Mouse (Mus musculus): ENCODE data around the gene Ppargc1a.

Ppargc1a gene

DNA sequence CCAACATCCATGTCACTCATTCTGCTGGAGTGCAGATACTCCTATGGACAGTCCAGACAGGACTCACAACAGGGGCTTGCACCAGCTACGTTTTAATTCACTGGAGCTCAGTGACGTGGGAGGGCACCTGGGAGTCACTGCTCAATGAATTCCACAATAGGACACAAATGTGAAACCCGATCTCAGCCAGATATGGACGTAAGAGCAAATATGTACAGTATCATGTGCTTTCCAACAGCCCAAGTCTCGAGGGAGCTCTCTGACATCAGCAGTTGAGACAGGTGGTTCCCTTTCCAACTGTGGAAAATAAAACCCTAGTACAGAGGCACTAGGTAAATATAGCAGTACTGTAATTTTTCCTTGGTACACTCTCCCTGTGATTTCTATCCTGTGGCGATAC lies at the start of gene Ppargc1a:
TSS of gene Ppargc1a (minus strand) at position 68 of the 400 bp plus-strand sequence.
- no peak for DNase-seq

DNA sequence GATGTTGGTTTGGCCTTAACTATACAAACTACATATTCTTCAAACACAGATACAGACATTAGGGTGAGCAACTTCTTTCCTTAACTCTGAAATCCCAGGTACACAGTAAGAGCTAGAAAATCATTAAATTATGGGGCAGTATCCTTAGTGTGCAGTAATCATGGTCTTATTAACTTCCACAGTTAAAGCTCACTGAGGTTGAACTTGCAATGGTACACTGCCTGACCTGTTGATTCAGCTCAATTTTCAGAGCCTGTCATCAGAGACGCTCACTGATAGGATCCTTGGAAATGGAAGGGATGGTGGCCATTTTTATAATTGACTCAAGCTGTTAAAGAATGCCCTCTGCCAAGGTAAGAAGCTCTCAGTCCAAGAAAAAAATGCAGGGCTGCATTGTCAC lies 49.4 kb upstream of the Ppargc1a start:
- DNase-seq: no peak

DNA sequence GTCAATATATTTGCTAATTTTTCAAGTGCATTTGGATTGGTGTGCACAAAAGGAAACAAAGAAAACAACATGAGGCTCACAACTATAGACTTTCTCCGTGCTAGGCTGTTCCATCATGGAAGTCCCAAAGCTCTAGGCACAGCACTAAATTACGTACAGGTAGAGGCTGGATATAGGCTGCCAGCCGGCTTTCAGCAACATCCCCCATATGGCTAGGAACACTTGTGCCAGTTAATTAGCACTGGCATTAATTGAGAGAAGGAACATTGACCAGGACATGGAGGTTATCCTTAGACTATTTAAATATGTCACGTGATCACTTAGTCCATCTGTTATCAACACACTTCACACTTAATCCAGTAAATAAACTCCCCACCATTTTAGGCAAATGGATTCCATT lies 44.5 kb upstream of the Ppargc1a start:
- no peak for DNase-seq

DNA sequence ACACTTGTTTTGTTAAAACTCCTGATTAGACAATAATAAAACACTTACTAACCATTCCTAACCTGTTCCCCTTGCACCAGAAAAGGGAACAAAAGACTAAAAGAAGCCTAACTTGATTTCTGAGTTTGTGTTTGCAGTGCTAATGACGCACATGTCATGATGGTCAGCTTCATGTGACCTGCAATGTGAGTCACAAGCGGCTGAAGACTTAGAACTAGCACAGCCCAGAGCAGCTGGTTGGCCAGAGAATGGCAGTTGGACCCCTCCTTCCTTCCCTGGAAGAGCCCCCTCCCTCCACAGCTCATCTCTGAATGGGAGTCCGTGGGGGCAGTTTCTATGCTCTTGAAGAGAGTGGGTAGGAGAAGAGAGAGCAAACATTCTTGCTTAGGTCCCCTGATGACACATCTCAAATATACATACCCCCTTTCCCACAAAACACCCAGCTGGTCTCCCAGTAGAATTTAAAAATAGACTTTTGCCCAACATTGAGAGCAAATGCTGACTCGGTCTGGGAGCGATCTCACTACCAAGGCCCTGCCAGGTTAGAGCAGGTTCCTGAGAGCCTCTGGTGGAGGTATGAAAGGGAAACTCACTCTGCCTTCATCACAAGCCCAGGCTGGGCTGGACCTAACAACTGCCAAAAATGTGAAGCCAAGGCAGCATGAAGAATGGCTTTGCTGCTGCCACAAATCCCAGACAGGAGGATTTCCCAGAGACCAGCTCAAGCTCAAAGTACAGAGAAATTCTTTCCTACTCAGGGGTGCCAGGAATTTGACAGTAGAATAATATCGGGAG lies 40.4 kb upstream of the Ppargc1a start:
- peak; percentile 24 for DNase-seq

DNA sequence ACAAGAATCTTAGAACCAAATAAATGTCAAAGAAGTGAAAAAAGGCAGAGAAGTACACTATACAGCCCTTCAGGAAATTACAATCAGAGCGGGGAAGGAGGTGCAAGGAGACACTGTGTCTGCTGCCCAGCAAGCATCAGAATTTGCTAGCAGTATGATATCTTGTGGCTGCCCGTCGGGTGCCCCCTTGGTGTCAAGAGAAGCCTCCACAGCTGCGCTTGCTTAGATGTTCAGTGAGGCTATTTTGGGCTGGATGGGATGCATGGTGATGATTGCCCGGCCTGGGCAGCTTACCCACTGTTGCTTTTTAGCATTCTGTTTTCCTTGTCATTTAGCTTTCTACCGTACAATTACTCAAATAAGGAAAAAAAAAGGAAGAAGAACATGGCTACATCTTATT lies 32.0 kb upstream of the Ppargc1a start:
- no peak for DNase-seq

DNA sequence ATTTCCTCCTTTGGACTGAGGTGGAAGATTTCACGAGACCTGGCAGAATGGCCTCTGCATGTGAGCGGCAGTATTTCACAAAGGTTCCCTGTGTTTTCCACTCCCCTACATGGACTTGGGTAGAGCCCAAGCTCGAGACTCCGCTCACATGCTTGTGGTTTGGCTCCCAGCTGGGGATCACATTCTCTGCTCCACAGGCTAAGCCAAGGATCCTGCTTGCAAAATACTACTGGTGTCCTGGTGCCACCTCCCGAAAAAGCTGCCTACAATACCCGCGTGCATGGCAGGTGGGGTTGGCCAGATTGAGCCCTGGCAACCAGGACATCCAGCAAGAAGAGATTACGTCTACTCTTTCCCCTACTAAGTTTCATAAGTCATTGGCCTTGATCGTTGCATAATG lies 28.1 kb upstream of the Ppargc1a start:
- DNase-seq: peak; percentile 57

DNA sequence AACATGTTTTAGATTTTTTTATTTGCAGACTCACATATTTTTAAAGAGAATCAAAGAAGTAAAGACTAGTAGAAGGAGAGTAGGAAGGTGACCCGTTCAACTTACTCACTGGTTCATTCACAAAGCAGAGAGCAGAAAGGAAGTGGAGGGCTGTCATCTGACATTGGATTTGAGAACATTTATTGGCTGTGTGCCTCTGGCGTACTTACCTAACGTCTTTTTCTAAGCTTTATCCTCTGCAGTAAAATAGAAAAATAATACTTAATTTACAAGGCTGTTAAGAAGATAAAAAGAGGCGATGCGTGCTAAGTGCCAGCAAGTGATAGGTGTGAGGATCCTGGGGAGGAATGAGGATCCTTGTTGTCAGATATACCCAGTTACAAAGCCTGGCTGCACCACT lies 24.7 kb upstream of the Ppargc1a start:
- peak; percentile 8 for DNase-seq

DNA sequence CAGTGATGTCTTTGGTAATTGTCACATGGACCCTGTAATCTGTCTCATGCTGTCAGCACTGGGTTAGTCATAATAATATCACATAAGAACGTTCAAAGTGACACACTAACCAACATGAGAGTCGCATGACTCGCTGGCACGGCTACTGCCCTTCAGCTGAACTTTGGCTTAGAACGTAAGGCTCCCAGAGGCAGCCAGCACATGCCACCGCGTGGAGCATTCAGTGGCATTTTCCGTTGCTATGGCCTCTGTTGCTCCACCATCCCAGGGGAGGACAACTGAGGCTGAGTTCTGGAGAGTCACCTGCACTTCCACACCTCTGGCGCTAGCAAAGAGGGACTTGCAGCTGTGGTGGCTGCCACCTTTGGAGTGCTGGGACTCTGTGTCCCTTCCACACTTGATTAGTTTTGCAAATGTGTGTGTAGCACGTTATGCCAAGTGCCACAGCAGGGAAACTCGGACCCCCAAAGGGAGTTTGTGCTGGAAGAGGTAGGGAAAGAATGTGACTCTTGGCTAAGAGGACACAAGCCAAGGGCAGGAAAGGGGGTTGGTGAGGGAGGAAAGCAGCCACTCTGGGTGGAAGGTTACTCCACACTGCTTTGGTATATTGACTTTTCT lies 24.1 kb upstream of the Ppargc1a start:
- DNase-seq: peak; percentile 66

DNA sequence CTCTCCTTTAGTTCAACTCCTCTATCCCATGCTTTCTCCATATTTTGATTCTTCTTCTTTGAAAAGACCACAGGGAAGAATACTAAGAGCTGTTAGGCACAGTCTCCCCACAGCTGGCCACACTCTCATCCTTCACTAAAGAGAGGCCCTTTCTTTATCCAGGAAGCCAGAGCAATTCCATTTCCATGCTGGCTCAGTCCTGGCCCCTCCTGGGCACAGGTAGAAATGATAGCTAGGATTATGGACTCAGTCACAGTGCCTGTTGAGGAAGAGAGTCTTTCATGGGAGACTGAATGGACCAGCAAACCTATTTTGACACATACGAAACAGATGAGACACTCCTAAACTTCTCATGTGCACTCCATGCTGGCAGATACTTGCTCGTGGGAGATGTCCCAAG lies 18.7 kb upstream of the Ppargc1a start:
- peak; percentile 24 for DNase-seq

DNA sequence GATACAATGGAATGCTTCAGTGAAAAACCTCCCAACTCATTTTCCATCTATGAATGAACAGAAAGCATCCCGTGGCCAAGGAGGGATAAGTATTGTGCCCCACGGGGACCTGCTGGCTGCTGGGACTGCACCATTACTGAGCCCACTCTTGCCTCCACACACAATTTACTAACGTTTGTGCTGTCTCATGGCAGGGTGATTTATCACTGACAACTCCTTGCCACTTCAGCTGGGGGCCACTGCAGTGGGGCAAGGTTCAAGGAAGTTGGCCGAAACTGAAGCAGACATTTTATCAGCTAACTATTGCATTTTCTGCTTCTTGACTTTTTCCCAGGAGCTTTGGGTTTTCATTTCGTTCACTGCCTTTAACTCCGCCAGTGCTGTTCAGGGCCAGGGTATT lies 17.5 kb upstream of the Ppargc1a start:
- peak; percentile 34 for DNase-seq

DNA sequence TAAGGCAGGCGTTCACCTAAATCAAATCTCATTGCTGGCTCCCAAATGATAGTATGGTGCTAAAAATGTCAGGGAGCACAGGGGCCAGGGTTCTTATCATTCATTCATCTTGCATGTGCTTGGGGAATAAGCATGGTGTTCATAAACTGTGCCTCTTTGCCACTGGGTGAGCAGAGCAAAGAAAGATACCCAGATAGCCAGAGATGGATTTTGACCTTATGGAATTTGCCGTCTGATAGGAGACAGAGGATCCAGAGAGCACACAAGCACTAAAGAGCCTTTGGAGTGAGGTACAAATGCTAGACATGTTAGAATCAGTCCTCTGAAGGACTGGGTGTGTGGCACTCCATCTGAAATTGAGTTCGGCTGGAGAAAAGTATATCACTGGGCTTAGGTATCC lies 16.7 kb upstream of the Ppargc1a start:
- DNase-seq: no peak

DNA sequence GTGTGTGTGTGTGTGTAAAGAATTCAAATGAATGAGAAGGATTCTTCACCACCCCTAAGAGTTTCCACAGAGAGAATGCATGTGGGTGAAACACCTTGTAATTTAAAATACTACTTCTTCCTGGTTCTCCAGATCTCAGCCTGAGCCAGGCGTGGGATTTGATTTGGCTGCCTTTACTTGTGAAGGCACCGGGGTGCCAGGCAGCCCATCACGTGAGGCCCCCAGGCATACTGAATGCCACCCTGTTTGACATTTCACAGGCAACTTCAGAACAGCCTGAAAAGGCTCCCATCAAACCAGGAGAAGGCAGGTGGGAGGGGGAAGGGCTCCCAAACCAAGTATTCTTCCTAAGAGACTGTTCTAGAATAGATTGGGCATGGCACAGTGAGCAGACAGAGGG lies 16.1 kb upstream of the Ppargc1a start:
- DNase-seq: peak; percentile 59

DNA sequence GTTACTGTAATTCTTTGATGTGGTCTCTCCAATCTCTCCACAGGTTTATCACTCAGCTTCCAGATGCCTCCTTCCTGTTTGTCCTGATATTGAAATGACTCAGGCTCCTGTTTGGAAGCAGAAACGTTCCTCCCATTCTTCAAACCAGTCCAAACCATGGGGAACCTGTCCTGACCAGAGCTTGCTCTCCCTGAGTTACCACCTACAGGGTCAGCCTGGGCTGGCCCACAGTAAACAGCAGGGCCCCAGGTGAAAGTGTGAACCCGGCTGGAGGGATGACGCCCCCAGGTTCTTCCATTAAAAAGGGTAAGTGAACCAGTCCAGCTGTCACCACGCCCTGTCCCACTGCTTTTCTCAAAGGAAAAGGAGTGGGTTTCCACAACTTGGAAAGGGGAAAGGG lies 15.5 kb upstream of the Ppargc1a start:
- DNase-seq: peak; percentile 26

DNA sequence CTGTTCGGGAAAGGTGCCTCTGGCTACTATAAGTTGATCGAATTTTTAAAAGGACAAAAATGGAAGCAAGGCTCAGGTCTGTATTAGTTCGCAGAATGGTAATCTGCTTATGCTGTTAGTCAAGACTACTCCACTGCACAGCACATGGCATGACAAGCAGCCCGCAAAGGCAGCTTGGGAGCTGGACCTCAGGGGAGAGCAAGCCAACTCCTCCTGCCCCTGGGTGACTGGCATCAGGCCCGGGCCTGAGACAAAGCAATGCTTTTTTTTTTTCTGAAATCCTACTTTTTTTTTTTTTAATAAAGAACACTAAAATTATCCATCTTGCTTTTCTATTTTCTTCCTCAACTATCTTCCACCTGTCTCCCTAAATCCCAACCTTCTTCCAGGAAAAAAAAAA lies 15.1 kb upstream of the Ppargc1a start:
- DNase-seq: peak; percentile 42

DNA sequence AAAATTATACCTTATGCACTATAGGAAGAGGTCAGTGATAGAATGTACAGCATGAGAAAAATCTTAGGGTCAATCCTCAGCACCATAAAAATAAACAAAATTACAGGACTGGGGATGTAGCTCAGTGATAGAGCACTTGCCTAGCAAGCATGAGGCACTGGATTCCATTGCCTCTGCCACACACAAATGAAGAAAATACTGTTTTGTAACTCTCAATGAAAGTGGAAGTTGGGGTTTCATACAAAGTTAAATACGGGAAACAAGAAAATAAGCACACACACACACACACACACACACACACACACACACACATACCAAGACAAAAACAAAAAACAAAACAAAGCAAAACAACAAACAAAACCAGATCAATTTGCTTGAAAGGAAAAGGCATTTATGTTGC lies 10.1 kb upstream of the Ppargc1a start:
- no peak for DNase-seq

DNA sequence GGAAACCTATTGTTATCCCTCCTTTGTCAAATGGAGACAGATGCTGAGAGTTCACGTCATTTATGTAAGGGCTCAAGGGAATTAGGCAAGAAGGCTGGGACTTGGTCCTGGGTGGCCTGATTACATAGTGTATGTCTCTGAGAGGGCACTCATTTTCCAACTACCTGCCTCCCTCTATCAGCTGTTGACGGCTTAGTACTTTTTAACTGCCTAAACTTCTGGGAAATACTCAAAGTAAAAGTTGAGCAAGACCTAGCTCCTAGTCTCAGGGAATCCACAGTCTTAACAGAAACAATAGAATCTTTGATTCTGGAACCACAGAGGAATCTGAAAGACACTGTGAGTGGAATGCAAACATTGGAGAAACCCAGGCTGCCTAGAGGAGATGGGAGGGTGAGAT lies 6.2 kb upstream of the Ppargc1a start:
- DNase-seq: no peak

DNA sequence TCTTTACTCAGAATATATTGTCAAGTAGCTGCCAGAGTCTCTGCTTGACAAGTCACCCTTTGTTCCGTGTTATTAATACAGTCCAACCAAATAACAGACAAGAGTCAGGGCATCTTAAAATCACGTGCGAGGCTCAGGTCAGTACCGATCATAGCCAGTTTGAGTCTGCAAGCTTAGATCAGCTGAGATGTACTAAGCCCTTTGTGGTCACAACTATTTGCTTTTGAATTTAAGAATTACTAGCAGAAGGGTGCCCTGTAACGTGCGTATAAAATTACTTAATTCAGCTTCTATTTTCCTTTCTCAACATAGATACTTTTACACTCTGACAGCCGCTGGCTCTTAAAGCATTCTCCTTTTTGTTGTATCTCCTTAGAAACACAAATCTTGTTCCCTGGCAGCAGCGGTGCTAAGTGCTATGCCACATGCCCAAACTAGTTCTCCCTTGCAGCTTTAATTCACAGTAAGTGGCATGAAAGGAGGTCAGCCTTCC lies 718 bp upstream of the Ppargc1a start:
- DNase-seq: no peak

DNA sequence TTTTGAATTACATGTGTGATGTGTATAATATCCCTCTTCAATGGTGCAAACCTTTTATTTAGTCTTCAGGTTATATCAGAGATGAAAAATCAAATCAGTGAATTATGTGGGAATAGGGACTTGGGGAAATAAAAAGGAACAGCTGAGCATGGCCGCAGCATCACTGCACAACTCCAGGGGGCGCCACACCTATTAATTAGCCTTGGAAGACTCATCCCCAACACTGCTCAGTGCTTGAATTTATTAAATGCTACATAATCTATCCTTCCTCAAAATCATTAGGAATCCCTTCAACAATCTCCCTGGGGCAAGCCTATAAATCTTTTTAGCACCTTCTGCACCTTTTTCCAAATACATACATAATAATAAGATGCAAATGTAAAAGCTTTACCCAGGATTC lies 1.9 kb downstream of the Ppargc1a start:
- no peak for DNase-seq

DNA sequence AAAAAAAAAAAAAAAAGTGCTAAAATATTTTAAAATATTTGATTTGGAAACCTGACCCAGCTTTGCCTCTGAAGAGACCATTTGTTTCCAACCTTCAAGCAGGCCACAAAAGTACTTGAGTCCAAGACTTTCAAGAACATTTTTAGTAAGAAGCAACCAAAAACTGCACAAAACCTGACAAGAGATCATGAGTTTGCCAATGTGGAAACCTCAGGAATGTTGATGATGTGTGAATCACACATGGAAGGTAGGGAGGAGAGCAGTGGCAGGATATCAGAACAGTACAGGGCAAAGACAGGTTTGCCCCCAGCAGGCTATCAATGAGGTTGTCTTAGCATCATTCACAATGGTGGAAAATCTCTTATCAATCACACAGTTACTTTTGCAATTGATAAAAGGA lies 2.5 kb downstream of the Ppargc1a start:
- DNase-seq: no peak

DNA sequence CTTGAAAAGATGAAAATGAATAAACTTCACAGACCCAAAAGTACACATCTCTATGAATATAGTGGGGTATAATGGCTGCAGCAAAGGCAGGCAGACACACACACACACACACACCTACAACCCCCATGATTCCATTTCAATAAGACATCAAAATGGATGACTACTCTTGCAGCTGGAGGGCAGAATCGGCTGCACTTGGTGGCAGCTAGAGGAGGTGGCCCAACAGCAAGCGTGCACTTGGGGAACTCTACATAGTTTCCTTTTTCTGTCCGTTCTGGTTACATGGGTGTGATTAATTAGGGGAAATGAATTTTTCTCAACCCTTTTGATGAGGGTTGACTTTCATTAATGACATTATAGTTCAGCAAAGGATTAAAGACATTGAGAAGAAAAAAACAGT lies 4.0 kb downstream of the Ppargc1a start:
- no peak for DNase-seq

DNA sequence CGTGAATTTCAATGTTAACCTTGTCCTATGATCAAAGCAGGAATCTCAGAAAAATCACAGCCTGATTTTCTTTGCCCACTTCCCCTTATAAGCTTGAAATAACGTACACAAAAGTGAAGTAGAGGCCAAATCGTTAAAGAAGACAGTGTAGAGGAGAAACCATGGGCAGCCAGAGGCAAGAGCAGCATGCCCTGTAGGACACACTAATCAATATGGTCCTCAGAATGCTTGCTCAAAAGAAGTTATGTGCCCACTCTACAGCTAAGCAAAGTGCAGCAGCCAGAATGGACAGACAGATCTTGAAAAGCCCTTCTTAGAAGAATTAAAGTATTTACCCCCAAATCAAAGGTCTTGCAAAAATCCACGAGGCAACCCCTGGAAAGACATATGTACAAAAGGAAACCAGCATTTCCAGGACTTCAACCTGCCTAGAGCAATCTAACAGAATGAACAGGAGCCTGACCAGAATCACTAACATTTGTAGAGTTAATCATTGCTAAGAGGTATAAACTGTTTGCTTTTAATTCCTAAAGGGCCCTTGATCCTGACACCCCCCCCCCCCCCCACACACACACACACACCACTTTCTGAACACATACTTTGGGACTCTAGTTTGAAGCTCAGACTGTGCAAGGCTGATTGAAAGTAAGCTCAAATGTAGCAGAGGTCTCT lies 9.8 kb downstream of the Ppargc1a start:
- DNase-seq: no peak

DNA sequence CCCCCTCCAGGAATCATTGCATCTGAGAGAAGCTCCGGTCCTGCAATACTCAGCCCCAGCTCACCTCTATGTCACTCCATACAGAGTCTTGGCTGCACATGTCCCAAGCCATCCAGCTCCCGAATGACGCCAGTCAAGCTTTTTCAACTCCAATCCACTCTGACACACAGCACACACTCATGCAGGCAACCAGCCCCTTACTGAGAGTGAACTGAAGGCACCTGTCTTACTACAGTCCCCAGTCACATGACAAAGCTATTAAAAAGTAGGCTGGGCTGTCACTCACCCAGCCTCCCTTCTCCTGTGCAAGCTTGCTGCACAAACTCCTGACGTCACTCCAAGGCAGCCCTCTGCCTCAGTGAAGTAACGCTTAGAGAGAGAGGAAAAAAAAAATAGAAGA lies 13.9 kb downstream of the Ppargc1a start:
- DNase-seq: peak; percentile 73

DNA sequence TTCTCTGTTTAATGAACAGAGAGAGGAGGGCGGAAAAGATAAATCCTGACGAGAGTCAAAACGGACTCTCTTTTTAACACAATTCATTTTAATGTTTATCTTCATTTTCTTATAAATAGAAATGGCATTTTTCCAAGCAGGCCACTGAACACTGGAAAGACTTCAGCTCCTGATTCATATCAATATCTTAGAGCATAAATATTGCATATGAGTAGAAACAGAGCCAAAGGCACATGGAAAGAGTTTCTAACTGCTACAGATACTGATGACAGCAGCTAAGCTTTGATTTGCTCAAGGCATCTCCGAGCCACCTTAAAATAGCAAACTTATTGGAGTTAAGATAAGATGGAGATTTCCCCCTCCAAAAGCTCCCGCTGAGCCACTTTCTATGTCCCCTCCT lies 14.3 kb downstream of the Ppargc1a start:
- DNase-seq: no peak

DNA sequence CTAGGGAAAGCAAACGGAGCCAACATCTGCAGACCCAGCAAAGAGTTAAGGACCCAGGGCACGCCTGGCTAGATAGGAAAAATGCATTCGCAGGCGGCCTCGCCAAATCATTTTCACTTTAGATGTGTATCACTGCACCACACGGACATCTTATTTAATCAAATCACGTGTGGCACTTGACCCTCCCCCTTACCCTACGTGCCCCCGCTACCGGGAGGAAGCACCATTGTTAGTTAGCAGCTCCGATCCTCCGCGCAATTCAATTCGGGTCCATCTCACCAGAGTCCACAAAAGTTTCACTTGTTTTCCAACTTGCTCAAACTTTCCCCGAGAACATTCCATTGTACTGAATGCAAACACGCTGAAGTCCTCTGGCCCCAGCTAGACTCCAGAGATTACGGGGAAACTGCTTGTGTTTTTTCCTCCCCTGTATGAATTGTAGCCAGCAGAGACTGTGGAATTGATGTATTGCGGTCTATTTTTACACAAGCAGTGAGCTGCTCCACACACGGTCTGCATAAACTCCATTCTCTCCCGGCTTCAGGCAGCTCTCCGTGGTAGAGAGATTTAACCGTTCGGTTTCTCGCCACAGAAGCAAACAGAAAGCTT lies 14.9 kb downstream of the Ppargc1a start:
- peak; percentile 75 for DNase-seq

Data from kidney, postnatal 10 days (tissue).